Mouse (Mus musculus): ENCODE measurements around the gene Dynll2.
"Not testable (repeated sequence)": the region's sequence is repeated elsewhere in the genome, so short reads cannot be mapped to it uniquely, and the experiment has no call there.

Gene Dynll2

GRCm38 (mm10) chr11:87978905-87979304 is 8.4 kb downstream of the Dynll2 start:
- H3K27me3 ChIP-seq (ENCODE audit: insufficient read depth, low read length): no peaks in the 10 kb centered on the region
- no peak for TF ChIP-seq POU5F1 (IDR thresholded peaks at IDR 0.05; ENCODE audit: borderline replicate concordance, low read length)
- TF ChIP-seq NANOG (IDR thresholded peaks at IDR 0.05; ENCODE audit: borderline replicate concordance, low read length): no peak
- no peak for TF ChIP-seq CTCF (conservative IDR thresholded peaks at IDR 0.05; ENCODE audit: low read length)

DNA sequence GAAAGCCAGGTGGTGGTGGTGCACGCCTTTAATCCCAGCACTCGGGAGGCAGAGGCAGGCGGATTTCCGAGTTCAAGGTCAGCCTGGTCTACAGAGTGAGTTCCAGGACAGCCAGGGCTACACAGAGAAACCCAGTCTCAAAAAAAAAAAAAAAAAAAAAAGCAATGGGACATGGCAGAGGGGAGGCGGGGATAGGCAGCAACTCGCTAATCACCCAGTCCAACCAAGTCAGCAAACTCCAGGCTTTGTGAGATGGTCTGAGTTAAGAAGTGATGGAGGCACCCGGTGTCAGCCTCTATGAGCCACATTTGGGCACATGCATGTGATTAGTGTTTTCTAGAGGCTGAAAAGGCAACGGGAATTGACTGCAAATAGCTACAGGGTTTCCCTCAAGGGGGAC is 10.3 kb downstream of the Dynll2 start:
- H3K4me3 ChIP-seq (replicated peaks; ENCODE audit: low read length); H3K27me3 ChIP-seq (ENCODE audit: insufficient read depth, low read length); H3K9me3 ChIP-seq (ENCODE audit: low read length): not testable (repeated sequence)
- H3K36me3 ChIP-seq (ENCODE audit: insufficient read depth, low read length): peaks cover 50% of the 10 kb centered on the region
- peaks cover 38% of the 10 kb centered on the region for H3K4me1 ChIP-seq (replicated peaks; ENCODE audit: low read depth, low read length)

More at GRCm38 (mm10) chr11:87978905-87979304, 8.4 kb downstream of the Dynll2 start:
- peaks cover 68% of the 10 kb centered on the region for H3K36me3 ChIP-seq (ENCODE audit: insufficient read depth, low read length)
- peaks cover 45% of the 10 kb centered on the region for H3K4me1 ChIP-seq (replicated peaks; ENCODE audit: low read depth, low read length)
- H3K9me3 ChIP-seq (ENCODE audit: low read length): no peaks in the 10 kb centered on the region
- H3K4me3 ChIP-seq (replicated peaks; ENCODE audit: low read length): no peak overlapping the region

- Histone ChIP-seq H3K9me3 (ENCODE audit: low read length) (no peaks in the 10 kb centered on the region), H3K36me3 (ENCODE audit: insufficient read depth, low read length) (peaks cover 26% of the 10 kb centered on the region), H3K4me1 (replicated peaks; ENCODE audit: low read depth, low read length) (peaks cover 21% of the 10 kb centered on the region), H3K27me3 (ENCODE audit: insufficient read depth, low read length) (0 out of 2 replicates have a peak, but pooled peaks cover 8% of the 10 kb centered on the region), H3K4me3 (replicated peaks; ENCODE audit: low read length) (no peak overlapping the region)
- TF ChIP-seq NANOG (IDR thresholded peaks at IDR 0.05; ENCODE audit: borderline replicate concordance, low read length) (no peak), CTCF (conservative IDR thresholded peaks at IDR 0.05; ENCODE audit: low read length) (peak; percentile 44), POU5F1 (IDR thresholded peaks at IDR 0.05; ENCODE audit: borderline replicate concordance, low read length) (no peak)
Measured at GRCm38 (mm10) chr11:87974477-87975181, 12.7 kb downstream of the Dynll2 start.

GRCm38 (mm10) chr11:87973559-87974305 is 13.6 kb downstream of the Dynll2 start:
- TF ChIP-seq POU5F1 (IDR thresholded peaks at IDR 0.05; ENCODE audit: borderline replicate concordance, low read length) (no peak), CTCF (conservative IDR thresholded peaks at IDR 0.05; ENCODE audit: low read length) (no peak), NANOG (IDR thresholded peaks at IDR 0.05; ENCODE audit: borderline replicate concordance, low read length) (no peak)
- no peaks in the 10 kb centered on the region for H3K9me3 ChIP-seq (ENCODE audit: low read length)

DNA sequence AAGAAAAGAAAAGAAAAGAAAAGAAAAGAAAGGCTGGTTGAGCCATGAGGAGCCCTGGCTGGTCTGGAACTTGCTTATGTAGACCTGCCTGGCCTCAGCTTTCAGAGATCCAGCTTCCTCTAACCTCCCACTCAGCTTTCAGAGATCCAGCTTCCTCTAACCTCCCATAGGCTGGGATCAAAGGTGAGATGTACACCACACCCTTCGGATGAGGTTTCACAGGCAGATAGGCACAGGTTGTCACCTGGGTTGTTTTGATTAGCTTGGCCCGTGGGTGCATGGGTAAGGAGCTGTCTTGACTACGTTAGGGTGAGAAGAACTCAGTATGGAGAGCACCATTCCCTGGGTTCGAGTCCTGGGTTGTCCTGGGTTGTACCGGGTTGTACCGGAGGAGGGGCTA is 14.5 kb downstream of the Dynll2 start:
- Histone ChIP-seq H3K4me3 (replicated peaks; ENCODE audit: low read length) (no peak overlapping the region), H3K9me3 (ENCODE audit: low read length) (no peaks in the 10 kb centered on the region), H3K36me3 (ENCODE audit: insufficient read depth, low read length) (peaks cover 8% of the 10 kb centered on the region), H3K27me3 (ENCODE audit: insufficient read depth, low read length) (0 out of 2 replicates have a peak, but pooled peaks cover 8% of the 10 kb centered on the region), H3K4me1 (replicated peaks; ENCODE audit: low read depth, low read length) (peaks cover 14% of the 10 kb centered on the region)
- no peak for TF ChIP-seq POU5F1 (IDR thresholded peaks at IDR 0.05; ENCODE audit: borderline replicate concordance, low read length)
- TF ChIP-seq CTCF (conservative IDR thresholded peaks at IDR 0.05; ENCODE audit: low read length): no peak
- TF ChIP-seq NANOG (IDR thresholded peaks at IDR 0.05; ENCODE audit: borderline replicate concordance, low read length): no peak

More at GRCm38 (mm10) chr11:87973559-87974305, 13.6 kb downstream of the Dynll2 start:
- Histone ChIP-seq H3K4me3 (replicated peaks; ENCODE audit: low read length) (no peak overlapping the region), H3K27me3 (ENCODE audit: insufficient read depth, low read length) (0 out of 2 replicates have a peak, but pooled peaks cover 8% of the 10 kb centered on the region), H3K4me1 (replicated peaks; ENCODE audit: low read depth, low read length) (peaks cover 17% of the 10 kb centered on the region), H3K36me3 (ENCODE audit: insufficient read depth, low read length) (peaks cover 17% of the 10 kb centered on the region)

DNA sequence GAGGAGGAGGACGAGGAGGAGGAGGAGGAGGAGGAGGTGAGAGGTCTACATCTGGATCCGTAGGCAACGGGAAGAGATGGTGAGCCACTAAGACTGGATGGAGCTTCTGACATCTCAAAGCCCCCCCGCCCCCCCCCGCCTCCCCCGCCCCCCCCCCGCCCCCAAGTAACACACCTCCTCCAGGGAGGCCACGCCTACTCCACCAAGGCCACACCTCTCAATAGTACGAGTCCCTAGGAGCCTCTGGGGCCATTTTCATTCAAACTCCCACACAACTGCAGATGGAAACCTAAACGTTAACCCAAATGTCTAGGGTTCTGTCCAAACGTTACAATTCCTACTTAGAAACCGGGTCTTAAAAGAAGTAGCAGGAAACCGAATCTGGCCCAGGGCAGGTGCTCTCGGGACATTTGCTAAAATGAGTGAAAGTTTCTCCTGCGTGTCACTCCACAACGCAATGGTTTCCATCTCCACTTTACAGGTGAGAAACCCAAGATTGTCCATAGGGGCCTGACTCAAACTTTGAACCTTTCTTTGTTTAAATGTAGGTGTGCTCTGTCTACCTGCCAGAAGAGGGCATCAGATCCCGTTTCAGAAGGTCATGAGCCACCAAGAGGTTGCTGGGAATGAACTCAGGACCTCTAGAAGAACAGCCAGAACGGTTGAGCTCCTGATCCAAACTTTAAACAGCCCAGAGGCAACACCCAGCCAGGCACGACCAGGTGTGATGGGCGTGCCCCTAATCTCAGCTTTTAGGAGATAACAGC is 18.8 kb downstream of the Dynll2 start:
- Histone ChIP-seq H3K4me1 (replicated peaks; ENCODE audit: low read depth, low read length) (peaks cover 34% of the 10 kb centered on the region), H3K4me3 (replicated peaks; ENCODE audit: low read length) (no peak overlapping the region; the same call in 1 of the 2 replicates), H3K9me3 (ENCODE audit: low read length) (no peaks in the 10 kb centered on the region), H3K36me3 (ENCODE audit: insufficient read depth, low read length) (no peaks in the 10 kb centered on the region), H3K27me3 (ENCODE audit: insufficient read depth, low read length) (0 out of 2 replicates have a peak, but pooled peaks cover 8% of the 10 kb centered on the region)
- TF ChIP-seq NANOG (IDR thresholded peaks at IDR 0.05; ENCODE audit: borderline replicate concordance, low read length) (no peak), CTCF (conservative IDR thresholded peaks at IDR 0.05; ENCODE audit: low read length) (peak; percentile 32; the same call in 1 of the 2 replicates)

GRCm38 (mm10) chr11:87967692-87968289 is 19.5 kb downstream of the Dynll2 start:
- no peaks in the 10 kb centered on the region for H3K9me3 ChIP-seq (ENCODE audit: low read length)
- no peak overlapping the region for H3K4me3 ChIP-seq (replicated peaks; ENCODE audit: low read length)
- H3K36me3 ChIP-seq (ENCODE audit: insufficient read depth, low read length): no peaks in the 10 kb centered on the region
- H3K27me3 ChIP-seq (ENCODE audit: insufficient read depth, low read length): peaks cover 8% of the 10 kb centered on the region; the same call in 1 of the 2 replicates
- TF ChIP-seq NANOG (IDR thresholded peaks at IDR 0.05; ENCODE audit: borderline replicate concordance, low read length) (no peak), POU5F1 (IDR thresholded peaks at IDR 0.05; ENCODE audit: borderline replicate concordance, low read length) (no peak), CTCF (conservative IDR thresholded peaks at IDR 0.05; ENCODE audit: low read length) (peak; percentile 91)
- H3K4me1 ChIP-seq (replicated peaks; ENCODE audit: low read depth, low read length): peaks cover 34% of the 10 kb centered on the region

- Histone ChIP-seq H3K4me3 (replicated peaks; ENCODE audit: low read length) (peak overlapping the region; percentile 37; the same call in 1 of the 2 replicates), H3K4me1 (replicated peaks; ENCODE audit: low read depth, low read length) (peaks cover 34% of the 10 kb centered on the region), H3K36me3 (ENCODE audit: insufficient read depth, low read length) (no peaks in the 10 kb centered on the region), H3K27me3 (ENCODE audit: insufficient read depth, low read length) (peaks cover 8% of the 10 kb centered on the region; the same call in 1 of the 2 replicates), H3K9me3 (ENCODE audit: low read length) (no peaks in the 10 kb centered on the region)
- TF ChIP-seq POU5F1 (IDR thresholded peaks at IDR 0.05; ENCODE audit: borderline replicate concordance, low read length): no peak
- TF ChIP-seq NANOG (IDR thresholded peaks at IDR 0.05; ENCODE audit: borderline replicate concordance, low read length): no peak
- no peak for TF ChIP-seq CTCF (conservative IDR thresholded peaks at IDR 0.05; ENCODE audit: low read length)
Measured at GRCm38 (mm10) chr11:87966214-87966613, 21.1 kb downstream of the Dynll2 start.

All from E14TG2a.4 (cell line).